Mouse (Mus musculus) liver, embryonic 14.5 days (tissue): ENCODE data around the gene Gna12.

Source experiments
- CTCF ChIP-seq: IDR thresholded peaks from 2 replicates; pipeline ENCODE4 v1.5.1; 2016; ENCODE audit warnings: antibody characterized with exemption, low read depth, control low read depth
- EP300 ChIP-seq: IDR thresholded peaks from 2 replicates; pipeline ENCODE4 v1.6.1; 2016; ENCODE audit warnings: antibody characterized with exemption, low read depth

GRCm38 (mm10) chr5:140800288-140800923 lies 29.8 kb downstream of the Gna12 start:
- TF ChIP-seq EP300: no peak
- no peak for TF ChIP-seq CTCF
